Mouse (Mus musculus) left cerebral cortex, postnatal 10 days (tissue): ENCODE results near the gene Ncoa1. TPM values are rescaled to one million over a fixed set of nuclear protein-coding genes. Genes with fewer than 3 reads are reported as not detected.

Experiments
- DNase-seq, 2 experiments: peaks; one replicate each; pipeline ENCODE4 v3.0.0; 2021 to 2022; ENCODE audit warnings: low spot score in 2 of 2, mixed read lengths in 1 of 2; ENCODE audit errors: extremely low spot score in 1 of 2
- intact Hi-C: fragments of 180-260 bp; cut with DNase I; formaldehyde crosslinking; loops from one replicate; pipeline ENCODE4 v1.15.1; 2025
- total RNA-seq, 2 experiments: library from RNA; stranded (reverse); gene quantifications; 2 replicates each; pipeline ENCODE4 v1.2.3; 2021

Gene Ncoa1
- total RNA-seq: 10 to 100 TPM; 87.6 to 89.7 TPM

DNA sequence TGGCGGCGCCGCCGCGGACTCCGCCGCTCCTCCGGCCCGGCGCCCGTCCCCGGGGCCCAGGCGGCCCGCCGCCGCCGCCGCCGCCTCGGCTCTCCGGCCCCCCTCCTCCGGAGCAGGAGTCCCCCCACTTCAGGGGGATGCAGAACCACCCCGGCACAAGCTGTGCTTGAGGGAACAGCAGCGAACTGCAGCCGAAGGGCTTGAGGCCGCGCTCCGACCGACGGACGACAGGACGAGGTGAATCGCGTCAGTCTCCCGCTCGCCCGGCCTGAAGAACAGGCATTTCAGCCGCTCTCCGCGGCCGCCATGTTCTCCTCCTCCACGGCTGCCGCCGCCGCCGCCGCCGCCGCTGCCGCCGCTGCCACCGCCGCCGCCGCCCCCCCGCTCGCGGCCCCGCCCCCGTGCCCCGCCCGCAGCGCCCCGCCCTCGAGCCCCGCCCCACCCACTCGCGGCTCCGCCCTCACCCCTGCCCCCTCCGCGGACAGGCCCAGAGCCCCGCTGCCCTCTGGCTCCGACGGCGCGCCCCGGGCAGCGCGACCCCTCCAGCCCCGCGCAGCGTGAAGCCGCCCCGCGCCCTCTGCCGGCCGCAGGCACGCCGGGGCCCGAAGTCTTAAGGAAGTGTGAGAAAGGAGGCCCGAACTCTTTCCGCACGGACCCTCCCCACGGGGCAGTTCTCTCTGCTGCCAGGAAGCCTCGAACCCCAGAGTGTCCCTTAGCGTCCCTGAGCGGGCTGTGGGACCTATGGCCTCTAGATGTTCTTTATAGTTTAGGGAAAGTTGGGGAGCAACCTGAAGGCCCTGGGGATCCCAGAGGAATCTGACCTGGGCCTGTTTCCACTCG lies at the start of gene Ncoa1:
TSS of gene Ncoa1 (minus strand) at position 351 of the 840 bp plus-strand sequence.
- DNase-seq: peak; percentile 34 to 82
- intact Hi-C loops: loop anchor here (5.0 to 10.0 kb wide), 2 partner anchors 70 to 192 kb away; no protein-coding TSS in a partner anchor

DNA sequence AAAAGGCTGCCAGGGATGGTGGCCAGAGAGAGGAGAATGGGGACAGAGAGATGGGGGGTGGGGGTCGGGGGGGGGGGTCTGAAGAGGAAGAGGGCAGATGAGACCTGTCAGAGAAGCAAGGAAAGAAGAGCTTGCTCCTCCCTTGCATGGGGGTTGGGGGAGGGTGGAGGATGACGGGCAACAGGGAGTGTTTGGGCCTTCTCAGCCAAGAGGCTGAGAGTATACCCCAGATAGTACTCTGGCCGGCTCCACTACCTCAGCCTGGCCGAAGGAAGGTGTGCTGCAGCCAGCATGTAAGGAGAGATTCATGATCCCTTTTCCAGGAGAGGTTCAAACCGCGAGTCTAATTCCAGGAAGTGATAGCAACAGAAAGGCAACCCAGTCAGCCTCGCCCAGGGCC lies 47.6 kb upstream of the Ncoa1 start:
- intact Hi-C loops: no loop called here
- DNase-seq: no peak

DNA sequence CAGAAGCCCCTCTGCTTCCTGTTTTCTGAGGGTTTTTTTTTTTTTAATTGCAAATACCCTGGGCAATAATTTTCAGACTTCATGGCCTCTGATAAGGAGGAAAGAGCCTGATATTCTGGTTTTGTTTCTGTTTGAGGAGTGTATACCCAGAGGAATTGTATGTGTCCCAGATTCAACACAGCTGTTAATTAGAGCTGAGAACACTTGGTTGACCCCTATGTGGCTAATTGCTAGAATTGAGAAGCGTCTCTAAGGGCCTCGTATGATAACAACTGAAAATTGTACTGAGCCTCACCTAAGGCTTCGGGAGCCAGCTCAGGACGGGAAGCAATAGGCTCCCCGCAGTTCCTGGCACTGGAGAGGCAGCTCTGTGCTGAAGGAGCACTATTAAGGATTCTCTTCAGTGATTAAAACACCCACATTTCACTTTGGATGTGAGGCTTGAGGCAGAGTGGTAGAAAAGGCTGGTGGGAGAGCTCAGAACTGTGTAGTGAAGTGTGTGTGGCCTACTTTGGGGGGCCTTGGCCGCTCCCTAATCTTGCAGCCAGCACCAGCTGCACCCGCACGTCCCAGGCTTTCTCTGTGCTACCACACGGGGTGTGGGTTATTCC lies 46.8 kb upstream of the Ncoa1 start:
- DNase-seq: peak in 1 of 2 experiments; percentile 48
- intact Hi-C loops: no loop called here

DNA sequence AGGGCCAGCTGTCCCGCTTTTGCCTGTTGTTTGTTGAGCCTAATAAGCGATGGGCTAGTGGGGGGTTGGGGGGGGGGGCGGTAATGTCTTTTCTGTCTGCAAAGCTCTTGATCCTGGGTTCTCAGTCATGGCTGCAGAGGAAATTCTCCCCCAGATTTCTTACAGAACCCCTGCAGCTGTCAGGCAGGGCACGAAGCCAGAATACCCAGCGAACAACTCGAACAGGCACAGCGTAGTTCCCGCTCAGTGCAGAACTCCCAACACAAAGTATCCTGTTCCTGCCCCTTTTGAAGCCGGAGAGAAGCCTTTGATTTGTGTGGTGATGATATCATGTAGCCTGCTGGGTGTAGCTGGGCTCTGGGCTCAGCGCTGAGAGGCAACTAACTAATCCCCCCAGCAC lies 46.2 kb upstream of the Ncoa1 start:
- peak; percentile 69 to 91 for DNase-seq
- intact Hi-C loops: no loop called here

DNA sequence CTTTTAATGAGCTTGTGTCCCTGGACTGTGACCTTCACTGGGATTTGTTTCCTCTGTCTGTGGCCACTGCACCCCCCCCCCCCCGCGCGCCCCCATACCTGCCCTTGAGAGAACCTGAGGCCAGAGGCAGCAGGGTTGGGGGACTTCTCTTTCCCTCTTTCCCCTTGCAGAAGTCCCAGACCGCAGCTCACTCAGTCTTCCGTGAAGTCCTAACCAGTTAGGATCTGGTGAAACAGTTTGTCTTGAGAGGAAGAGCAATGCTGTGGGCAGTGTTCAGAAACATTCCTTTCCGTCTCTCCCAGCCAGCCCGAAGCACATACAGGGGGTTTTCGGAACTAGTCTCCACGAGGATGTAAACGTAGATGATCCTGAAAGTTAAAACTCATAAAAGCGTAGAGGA lies 42.0 kb upstream of the Ncoa1 start:
- DNase-seq: no peak
- intact Hi-C loops: no loop called here

DNA sequence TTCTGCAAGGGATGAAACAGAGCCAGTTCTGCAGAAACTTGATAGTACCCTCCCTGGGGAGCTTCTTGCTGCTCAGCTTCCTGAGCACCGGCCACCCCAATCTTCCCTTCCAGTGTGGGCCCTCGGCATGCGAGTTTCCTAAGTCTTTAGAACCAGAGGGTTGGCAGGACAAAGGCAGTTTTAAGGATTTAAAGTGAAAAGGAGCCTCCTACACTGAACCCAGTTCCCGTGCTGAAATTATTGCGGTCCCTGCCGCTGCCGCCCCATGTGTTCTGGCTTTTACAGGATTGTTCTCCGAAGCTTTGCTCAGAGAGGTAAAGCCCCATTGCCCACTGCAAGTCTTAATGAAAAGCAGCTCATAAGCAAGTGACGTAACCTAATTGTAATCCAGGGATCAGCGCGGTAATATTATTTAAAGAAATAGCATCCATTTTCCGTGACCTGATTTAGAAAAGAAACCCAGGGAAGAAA lies 32.6 kb upstream of the Ncoa1 start:
- DNase-seq: no peak
- intact Hi-C loops: no loop called here

DNA sequence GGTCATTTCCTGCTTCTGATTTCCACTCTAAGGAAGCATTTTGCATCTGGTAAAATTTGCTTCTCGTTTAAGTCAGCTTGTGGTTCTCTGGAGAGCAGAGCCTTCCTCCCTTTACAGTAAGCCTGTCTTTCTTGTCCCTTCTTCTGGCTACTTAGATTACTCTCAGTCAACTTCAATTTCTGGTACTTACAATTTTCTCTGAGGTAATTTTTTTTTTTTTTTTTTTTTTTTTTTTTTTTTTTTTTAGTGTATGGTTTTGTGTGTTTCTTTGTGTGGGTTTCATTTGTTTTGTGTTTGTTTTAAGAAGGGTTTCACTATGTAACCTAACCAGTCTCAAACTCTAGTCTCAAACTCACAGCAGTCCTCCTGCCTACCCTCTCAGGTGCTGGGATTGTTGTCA lies 31.2 kb upstream of the Ncoa1 start:
- no peak for DNase-seq
- intact Hi-C loops: no loop called here

DNA sequence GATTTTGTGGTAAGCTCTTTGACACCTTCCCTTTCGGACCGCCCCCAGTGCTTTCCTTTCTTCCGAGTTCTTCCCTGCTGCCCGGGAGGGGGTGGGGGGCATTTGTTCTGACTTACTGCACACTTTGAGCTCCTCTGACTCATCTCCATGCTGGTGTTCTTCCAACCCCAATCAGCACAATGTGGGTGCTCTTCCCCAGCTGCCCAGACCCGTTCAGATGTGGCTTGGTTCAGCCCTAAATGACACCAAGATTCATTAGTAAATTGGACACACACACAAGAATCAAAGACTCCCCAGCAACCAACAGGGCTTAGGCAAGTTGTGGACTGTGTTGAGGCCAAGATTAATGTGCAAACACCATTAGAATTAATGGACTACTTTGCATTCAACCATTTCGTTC lies 30.5 kb upstream of the Ncoa1 start:
- intact Hi-C loops: no loop called here
- DNase-seq: peak; percentile 30 to 38

DNA sequence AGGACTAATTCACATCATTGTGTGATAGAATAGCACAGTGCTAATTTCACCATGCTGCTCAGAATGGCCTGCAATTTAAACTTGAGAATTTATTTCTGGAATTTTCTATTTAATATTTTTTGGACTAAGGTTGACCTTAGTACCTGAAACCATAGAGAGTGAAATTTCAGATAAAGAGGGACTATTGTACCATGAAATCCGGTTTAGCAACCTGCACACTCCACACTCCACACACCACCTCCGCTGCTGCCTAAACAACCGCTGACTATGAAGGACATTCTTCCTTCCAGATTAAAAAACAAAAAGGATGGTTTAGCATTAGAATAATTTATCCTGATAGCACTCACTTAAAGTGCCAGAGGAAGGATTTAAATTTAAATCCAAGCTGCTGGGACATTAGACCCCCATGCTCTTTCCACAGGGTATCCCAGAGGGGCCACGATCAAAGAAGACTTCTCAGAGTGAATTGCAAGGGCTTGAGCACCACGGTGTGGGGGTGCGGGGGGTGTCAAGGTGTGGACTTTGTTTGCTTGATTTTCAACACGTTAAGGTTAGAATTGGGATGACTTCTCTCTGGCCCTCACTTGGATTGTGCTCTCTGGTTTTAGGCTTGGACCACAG lies 29.9 kb upstream of the Ncoa1 start:
- DNase-seq: no peak
- intact Hi-C loops: no loop called here

DNA sequence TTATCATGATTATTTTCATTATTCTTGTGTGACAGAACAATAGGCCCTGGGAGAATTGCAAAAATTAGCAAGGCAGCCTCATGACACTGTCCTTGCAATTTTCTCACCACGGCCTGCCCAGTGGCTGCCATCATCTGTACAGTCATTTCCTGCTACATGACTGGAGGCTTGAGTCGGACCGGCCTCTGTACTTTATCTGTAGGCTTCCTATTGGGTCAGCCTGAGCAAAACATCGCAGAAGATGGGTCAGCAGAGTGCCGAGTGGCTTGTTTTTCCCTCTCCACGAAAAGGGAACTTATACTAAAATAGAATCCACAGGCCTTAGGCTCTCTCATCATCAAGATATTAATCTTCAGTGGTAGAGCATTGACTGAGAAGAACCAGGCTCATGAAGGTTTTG lies 28.3 kb upstream of the Ncoa1 start:
- intact Hi-C loops: no loop called here

DNA sequence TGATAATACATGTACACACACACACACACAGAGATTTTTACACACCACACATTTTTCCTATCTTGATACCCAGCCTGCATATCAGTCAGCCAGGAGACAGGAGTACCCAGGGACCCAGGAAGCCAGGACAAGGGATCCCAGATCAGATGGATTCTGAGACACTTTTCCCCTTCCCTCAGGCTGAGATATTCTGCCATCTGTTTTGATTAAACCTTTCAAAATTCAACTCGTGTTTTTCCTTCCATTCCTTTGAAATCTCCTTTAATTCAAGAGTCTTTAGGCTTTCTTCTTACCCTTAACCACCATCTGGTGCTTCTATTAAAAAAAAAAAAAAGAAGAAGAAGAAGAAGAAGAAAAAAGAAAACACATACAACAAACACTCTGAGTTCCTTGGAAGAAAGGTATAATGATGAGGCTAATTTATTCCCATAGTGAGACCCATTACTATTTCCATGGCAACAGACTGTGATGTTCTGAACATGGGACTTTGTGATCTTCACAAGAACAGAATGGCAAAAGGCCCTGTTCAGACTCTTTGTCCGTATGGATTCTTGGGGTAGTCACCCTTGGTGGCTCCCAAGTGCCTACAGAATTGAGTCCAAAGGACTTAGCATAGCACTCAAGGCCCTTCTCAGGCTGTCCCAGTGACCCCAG lies 26.8 kb upstream of the Ncoa1 start:
- intact Hi-C loops: no loop called here
- no peak for DNase-seq

More for the DNA sequence above, 28.3 kb upstream of the Ncoa1 start:
- no peak for DNase-seq

DNA sequence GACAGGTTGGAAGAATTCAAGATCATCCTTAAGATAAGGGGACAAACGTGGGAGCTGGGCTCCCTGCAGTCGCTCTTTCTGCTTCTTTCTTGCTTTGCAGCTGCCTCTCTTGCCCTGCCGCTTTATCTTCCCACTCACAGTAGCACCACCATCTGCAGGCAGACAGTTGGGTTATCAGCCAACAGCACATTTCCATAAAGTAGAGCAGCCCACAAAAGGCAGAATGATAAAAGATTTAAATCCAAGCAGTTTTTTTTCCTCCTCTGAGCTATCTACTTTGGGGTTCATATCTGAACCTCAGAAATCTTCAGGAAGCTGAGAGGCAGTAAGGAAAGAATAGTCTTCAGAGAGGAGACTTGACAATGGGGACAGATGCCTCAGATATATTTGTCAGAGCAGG lies 24.9 kb upstream of the Ncoa1 start:
- intact Hi-C loops: no loop called here

DNA sequence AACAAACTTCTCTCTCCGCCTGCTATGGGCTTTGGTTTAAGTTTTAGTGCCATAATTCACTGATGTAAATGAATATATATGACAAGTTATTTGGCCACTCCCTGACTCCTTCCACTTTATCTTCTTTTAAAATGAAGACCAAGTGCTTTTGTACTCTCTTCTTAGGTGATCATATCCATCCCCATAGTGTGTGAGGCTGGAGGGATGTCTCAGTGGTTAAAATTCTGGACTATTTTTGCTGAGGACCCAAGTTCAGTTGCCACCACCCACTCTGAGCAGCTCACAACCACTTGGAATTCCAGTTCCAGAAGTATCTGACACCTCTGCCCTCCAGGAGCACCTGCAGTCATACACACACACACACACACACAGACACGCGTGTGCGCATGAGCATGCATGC lies 23.5 kb upstream of the Ncoa1 start:
- intact Hi-C loops: no loop called here
- no peak for DNase-seq

More for the DNA sequence above, 24.9 kb upstream of the Ncoa1 start:
- DNase-seq: peak; percentile 32 to 44

DNA sequence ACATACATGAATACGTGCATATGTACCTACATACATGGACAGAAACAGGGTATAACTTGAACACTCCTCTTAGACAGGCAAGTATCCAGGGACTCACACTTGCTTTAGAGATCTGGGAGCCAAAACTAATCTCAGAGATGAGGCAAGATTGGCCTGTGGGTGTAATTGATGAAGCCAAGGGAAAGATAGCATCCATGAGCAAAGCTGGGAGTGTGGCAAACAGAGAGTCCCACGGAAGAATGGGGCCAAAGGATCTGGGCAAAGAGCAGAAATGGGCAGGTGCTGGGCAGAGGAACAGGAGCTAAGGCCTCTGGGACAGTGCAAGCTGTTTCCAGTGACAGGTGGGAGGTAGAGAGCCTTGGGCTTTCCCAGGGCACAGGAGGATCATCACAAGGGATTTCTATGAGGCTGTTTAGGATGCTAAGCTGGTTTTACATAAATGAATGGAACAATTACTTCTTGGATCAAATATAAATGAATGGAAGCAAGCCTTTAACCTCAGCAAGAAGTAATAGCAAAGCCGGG lies 22.7 kb upstream of the Ncoa1 start:
- intact Hi-C loops: no loop called here
- no peak for DNase-seq

DNA sequence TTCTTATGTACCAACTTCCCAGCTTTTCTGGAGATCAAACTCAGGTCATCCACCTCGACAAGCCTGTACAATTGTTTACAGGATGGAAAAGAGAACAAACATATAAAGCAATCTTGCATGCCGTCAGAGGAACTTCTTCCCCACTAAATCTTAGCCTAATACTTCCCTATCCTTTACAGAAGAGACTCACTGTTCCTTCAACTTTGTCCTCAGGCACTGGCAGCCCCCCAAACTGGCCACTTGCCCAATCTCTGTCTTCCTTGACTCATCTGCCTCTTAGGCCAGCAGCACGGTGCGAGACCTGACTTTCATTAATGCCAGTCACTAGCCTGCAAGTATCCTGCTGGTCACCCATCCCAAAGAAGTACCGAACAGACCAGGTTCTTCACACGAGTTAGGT lies 11.4 kb upstream of the Ncoa1 start:
- intact Hi-C loops: no loop called here
- DNase-seq: peak in 1 of 2 experiments; percentile 70

DNA sequence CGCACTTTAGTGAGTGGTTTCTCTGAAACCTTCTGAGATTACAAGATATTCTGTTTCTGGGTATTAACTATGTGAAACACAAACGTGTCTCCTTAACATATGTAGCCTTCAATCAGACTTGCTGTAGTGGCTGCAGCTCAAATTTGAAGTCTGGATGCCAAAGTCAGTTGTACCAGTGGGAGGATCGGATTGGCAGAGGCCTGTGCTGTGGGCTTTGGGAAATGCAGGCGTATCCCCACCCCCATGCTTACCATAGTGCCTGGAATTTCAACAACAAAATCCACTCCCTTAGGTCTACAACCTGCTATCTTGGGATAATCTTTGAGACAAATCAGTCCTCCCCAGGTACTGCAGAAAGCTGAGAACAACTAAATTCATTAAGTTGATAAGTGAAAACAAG lies 6.4 kb upstream of the Ncoa1 start:
- no peak for DNase-seq
- intact Hi-C loops: no loop called here

DNA sequence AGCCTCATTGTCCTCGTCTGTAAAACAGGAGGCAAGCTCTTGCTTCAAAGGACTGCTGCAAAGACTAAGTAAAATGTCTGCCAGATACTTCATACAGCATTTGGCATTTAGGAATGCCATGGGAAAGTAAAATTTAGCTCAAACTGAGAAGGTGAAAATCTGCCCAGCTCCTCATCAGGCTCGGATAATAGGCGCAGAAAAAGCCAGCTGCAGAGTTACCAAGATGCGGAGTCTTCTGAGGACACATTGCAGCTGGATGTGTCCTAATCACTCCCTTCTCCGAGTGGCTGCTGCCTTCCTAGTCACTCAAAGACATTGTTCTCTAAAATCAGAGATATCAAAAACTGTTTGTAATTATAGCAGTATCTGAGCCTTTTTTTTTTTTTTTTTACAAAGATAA lies 4.7 kb upstream of the Ncoa1 start:
- intact Hi-C loops: no loop called here
- no peak for DNase-seq

DNA sequence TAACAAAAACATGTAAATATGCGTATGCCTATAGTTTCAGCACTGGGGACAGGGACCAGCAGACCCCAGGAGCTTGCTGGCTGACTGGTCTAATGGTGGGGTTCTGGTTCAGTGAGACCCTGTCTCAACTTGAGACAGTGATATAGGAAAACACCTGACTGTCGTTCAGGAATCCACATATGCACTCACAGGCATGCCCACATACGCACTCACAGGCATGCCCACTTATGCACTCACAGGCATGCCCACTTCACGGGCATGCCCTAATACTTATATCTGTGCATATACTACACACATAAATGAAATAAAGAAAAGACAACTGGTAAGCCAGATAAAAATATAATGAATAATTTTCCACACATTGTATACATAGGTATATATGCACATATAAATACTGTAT lies 3.3 kb upstream of the Ncoa1 start:
- intact Hi-C loops: no loop called here
- DNase-seq: no peak
